Mouse (Mus musculus) liver, embryonic 14.5 days (tissue): ENCODE measurements around the gene Dnajc6. TPM values are rescaled to one million over a fixed set of nuclear protein-coding genes. Genes with fewer than 3 reads are reported as not detected.

Source experiments
- ATAC-seq: fragments of 200-750 bp; cut with Nextera tagmentation; 2 replicates; pipeline ENCODE4 v1.8.0; 2017; ENCODE audit warnings: moderate number of reproducible peaks, mild to moderate bottlenecking, moderate library complexity; ENCODE audit not compliant: insufficient read depth
- DNase-seq, 3 experiments: peaks; one replicate each; pipeline ENCODE4 v3.0.0-alpha.2; 2012 to 2013; ENCODE audit warnings: low read depth in 3 of 3, low spot score in 3 of 3
- H3K27ac ChIP-seq: fragments of 300-500 bp; sonication (generic); 2 replicates; pipeline ENCODE4 v1.5.1; 2014; ENCODE audit warnings: moderate library complexity, mild to moderate bottlenecking, control low read depth, inconsistent platforms
- H3K27me3 ChIP-seq: fragments of 300-500 bp; sonication (generic); 2 replicates; pipeline ENCODE4 v1.6.1; 2014; ENCODE audit warnings: mild to moderate bottlenecking, low read length, moderate library complexity; ENCODE audit not compliant: control insufficient read depth, insufficient read depth
- H3K36me3 ChIP-seq: fragments of 300-500 bp; sonication (generic); replicated peaks from 2 replicates; pipeline ENCODE4 v1.6.1; 2014; ENCODE audit warnings: low read depth; ENCODE audit not compliant: control insufficient read depth, insufficient read depth
- H3K4me1 ChIP-seq, 2 experiments: fragments of 200-500 bp in 1 of 2; fragments of 300-500 bp in 1 of 2; sonication (generic) in 1 of 2; replicated peaks; 2 replicates each; pipeline ENCODE4 v1.6.1; 2012 to 2014; ENCODE audit warnings: antibody characterized with exemption in 1 of 2, inconsistent platforms in 1 of 2, low read length in 1 of 2; ENCODE audit not compliant: control insufficient read depth in 2 of 2, insufficient read depth in 2 of 2
- H3K4me2 ChIP-seq: fragments of 300-500 bp; sonication (generic); 2 replicates; pipeline ENCODE4 v1.6.1; 2014; ENCODE audit warnings: low read depth, mild to moderate bottlenecking, control low read depth, moderate library complexity
- H3K4me3 ChIP-seq, 2 experiments: fragments of 200-500 bp in 1 of 2; fragments of 300-500 bp in 1 of 2; sonication (generic) in 1 of 2; 2 replicates each; pipeline ENCODE4 v1.5.1; 2012 to 2014; ENCODE audit warnings: low read depth in 2 of 2, low read length in 2 of 2, mild to moderate bottlenecking in 2 of 2, control low read depth in 1 of 2, inconsistent platforms in 1 of 2, moderate library complexity in 1 of 2; ENCODE audit not compliant: insufficient read depth in 1 of 2
- H3K9ac ChIP-seq: fragments of 300-500 bp; sonication (generic); replicated peaks from 2 replicates; pipeline ENCODE4 v1.6.1; 2014; ENCODE audit warnings: mild to moderate bottlenecking, control low read depth, moderate library complexity
- H3K9me3 ChIP-seq: fragments of 300-500 bp; sonication (generic); 2 replicates; pipeline ENCODE4 v1.6.1; 2016; ENCODE audit warnings: low read length, mixed read lengths; ENCODE audit not compliant: control insufficient read depth
- CTCF ChIP-seq: IDR thresholded peaks from 2 replicates; pipeline ENCODE4 v1.5.1; 2016; ENCODE audit warnings: antibody characterized with exemption, low read depth, control low read depth
- EP300 ChIP-seq: IDR thresholded peaks from 2 replicates; pipeline ENCODE4 v1.6.1; 2016; ENCODE audit warnings: antibody characterized with exemption, low read depth
- WGBS: fragments of 180-500 bp; shearing (Covaris S2); extraction: QIAGEN DNeasy Blood & Tissue Kit; methylation state at CpG from one replicate; pipeline ENCODE4 v1.1.7; 2014; ENCODE audit not compliant: insufficient replicate concordance; 5-methylcytosine and 5-hydroxymethylcytosine counted together
- polyA plus RNA-seq, 2 experiments: library from polyadenylated mRNA; depleted of rRNA in 1 of 2; stranded (reverse) in 1 of 2; unstranded in 1 of 2; fragments of >200 nt; fragmentation: Nextera tagmentation in 1 of 2; extraction: Ambion mirVana in 1 of 2; gene quantifications; 2 replicates each; pipeline versions ENCODE4 v1.2.1 to v1.2.3; 2012 to 2014

Dnajc6 gene
- polyA plus RNA-seq, 2 experiments = 0.08 to 0.16 TPM

- DNase-seq (no peak), ATAC-seq (no peak)
- TF ChIP-seq EP300 = no peak
- H3K4me1 ChIP-seq = no peaks in the 10 kb centered on the region
- H3K4me2 ChIP-seq = no peak overlapping the region
- no peaks in the 10 kb centered on the region for H3K36me3 ChIP-seq
- H3K9me3 ChIP-seq = no peaks in the 10 kb centered on the region
- H3K9ac ChIP-seq = no peak overlapping the region
- no peak overlapping the region for H3K27ac ChIP-seq
- H3K4me3 ChIP-seq = no peak overlapping the region
- WGBS = 54% methylated on average over 5 of the region's 5 CpGs
- no peaks in the 10 kb centered on the region for H3K27me3 ChIP-seq
Observed at GRCm38 (mm10) chr4:101579517-101579916, 83.1 kb downstream of the Dnajc6 start.

GRCm38 (mm10) chr4:101581156-101581555, 84.7 kb downstream of the Dnajc6 start:
- Histone ChIP-seq H3K27ac (no peak overlapping the region), H3K9ac (no peak overlapping the region), H3K9me3 (no peaks in the 10 kb centered on the region), H3K27me3 (no peaks in the 10 kb centered on the region), H3K36me3 (no peaks in the 10 kb centered on the region), H3K4me2 (no peak overlapping the region), H3K4me3 (no peak overlapping the region), H3K4me1 (no peaks in the 10 kb centered on the region)
- ATAC-seq (no peak), DNase-seq (no peak)
- 55% methylated on average over 4 of the region's 4 CpGs for WGBS
- TF ChIP-seq CTCF = no peak
- no peak for TF ChIP-seq EP300

- Histone ChIP-seq H3K9me3 (no peaks in the 10 kb centered on the region), H3K36me3 (no peaks in the 10 kb centered on the region), H3K9ac (no peak overlapping the region), H3K27ac (no peak overlapping the region), H3K27me3 (no peaks in the 10 kb centered on the region), H3K4me3 (no peak overlapping the region), H3K4me1 (no peaks in the 10 kb centered on the region), H3K4me2 (no peak overlapping the region)
- DNase-seq (no peak), ATAC-seq (no peak)
- TF ChIP-seq CTCF (no peak), EP300 (no peak)
- 41% methylated on average over 2 of the region's 2 CpGs for WGBS
Observed at GRCm38 (mm10) chr4:101582882-101583281, 86.4 kb downstream of the Dnajc6 start.

- no peaks in the 10 kb centered on the region for H3K36me3 ChIP-seq
Observed at GRCm38 (mm10) chr4:101584524-101585454, 88.3 kb downstream of the Dnajc6 start.

GRCm38 (mm10) chr4:101585455-101586184, 89.2 kb downstream of the Dnajc6 start:
- no peak for ATAC-seq
- TF ChIP-seq EP300 (no peak), CTCF (no peak)

More at GRCm38 (mm10) chr4:101584524-101585454, 88.3 kb downstream of the Dnajc6 start:
- no peak overlapping the region for H3K4me2 ChIP-seq
- H3K27ac ChIP-seq = no peak overlapping the region
- H3K9ac ChIP-seq = no peak overlapping the region
- H3K9me3 ChIP-seq = no peaks in the 10 kb centered on the region
- H3K4me1 ChIP-seq = no peaks in the 10 kb centered on the region
- H3K27me3 ChIP-seq = no peaks in the 10 kb centered on the region
- ATAC-seq (no peak), DNase-seq (no peak)
- no peak overlapping the region for H3K4me3 ChIP-seq
- TF ChIP-seq CTCF (no peak), EP300 (no peak)
- WGBS = 60% methylated on average over 19 of the region's 19 CpGs

More at GRCm38 (mm10) chr4:101585455-101586184, 89.2 kb downstream of the Dnajc6 start:
- H3K27ac ChIP-seq = no peak overlapping the region
- H3K36me3 ChIP-seq = no peaks in the 10 kb centered on the region
- no peak overlapping the region for H3K4me3 ChIP-seq
- 38% methylated on average over 8 of the region's 8 CpGs for WGBS
- H3K4me2 ChIP-seq = no peak overlapping the region
- H3K9ac ChIP-seq = no peak overlapping the region
- no peaks in the 10 kb centered on the region for H3K9me3 ChIP-seq
- no peaks in the 10 kb centered on the region for H3K4me1 ChIP-seq
- H3K27me3 ChIP-seq = no peaks in the 10 kb centered on the region
- no peak for DNase-seq
